Mouse (Mus musculus): ENCODE measurements at regions not wholly inside any gene's neighbourhood (a gene's known extent, or its start where the extent isn't known, plus 50 kb on each side); places are given as distances from the start of the nearest gene placed in this dataset.

DNA sequence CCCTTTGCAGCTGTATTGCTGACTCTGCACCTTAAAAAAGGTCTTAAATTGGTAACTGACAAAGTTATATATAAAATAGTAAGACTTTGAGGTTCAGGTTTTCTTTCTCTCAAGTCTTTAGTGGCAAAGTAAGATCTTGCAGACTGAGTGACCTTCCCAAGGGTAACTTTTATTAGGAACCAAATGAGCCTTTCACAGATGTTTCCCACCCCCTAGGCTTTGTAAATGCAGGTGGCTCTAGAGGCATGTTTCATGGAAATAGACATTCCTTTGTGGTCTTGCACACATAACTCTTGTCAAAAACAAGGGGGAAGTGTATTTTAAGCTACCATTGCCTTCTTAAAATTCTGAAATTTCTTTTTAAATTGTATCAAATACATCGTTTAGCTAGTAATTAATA is 1125.0 kb downstream of the D3Ertd751e start:
- Histone ChIP-seq H3K36me3 (no peaks in the 10 kb centered on the region), H3K9me3 (no peaks in the 10 kb centered on the region), H3K9ac (no peak overlapping the region), H3K27ac (replicated peaks) (no peak overlapping the region), H3K4me2 (no peak overlapping the region), H3K4me1 (replicated peaks) (no peaks in the 10 kb centered on the region), H3K27me3 (no peaks in the 10 kb centered on the region), H3K4me3 (no peak overlapping the region)
- WGBS = 72% methylated on average over 1 of the region's 1 CpGs
- no peak for ATAC-seq (ENCODE audit: low read depth)

DNA sequence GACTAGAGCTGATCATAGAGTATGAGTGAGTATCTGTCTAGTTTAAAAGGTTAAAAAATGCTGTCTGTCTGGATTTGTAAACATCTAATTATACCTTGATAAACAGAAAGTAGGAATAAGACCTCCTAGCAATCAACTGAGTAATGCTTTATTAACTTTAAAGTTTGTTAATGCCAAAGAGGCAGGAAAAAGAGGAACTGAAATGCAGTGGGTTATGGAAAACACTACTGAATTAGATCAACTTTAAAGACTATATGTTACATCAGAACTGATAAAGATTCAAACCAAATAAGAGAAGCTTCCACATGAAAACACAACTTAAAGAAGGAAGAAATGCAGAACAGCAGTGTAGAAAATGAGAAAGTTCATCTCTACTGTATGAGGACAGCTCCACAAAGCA is 1136.6 kb downstream of the D3Ertd751e start:
- Histone ChIP-seq H3K9ac (no peak overlapping the region), H3K4me3 (no peak overlapping the region), H3K4me2 (no peak overlapping the region), H3K27ac (replicated peaks) (no peak overlapping the region), H3K36me3 (no peaks in the 10 kb centered on the region), H3K4me1 (replicated peaks) (no peaks in the 10 kb centered on the region), H3K9me3 (no peaks in the 10 kb centered on the region), H3K27me3 (no peaks in the 10 kb centered on the region)
- ATAC-seq (ENCODE audit: low read depth) = no peak

DNA sequence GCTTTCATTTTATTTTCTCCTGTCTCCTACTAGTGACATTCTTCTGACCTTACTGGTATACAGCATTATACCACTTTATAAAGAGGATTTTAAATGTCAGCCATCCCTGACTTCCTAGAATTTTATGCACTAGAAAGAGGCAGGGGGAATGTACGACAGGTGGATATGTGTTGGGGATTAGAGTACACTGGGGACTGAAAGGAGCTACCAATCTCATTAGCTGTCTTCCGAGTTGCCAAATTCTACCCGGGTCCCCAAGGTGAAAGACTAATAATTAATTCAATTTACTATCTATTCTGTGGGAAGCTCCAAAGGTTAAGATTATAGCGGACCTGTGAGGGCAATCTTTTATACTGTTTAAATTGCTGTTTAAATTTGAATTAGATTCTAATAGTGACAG is 1142.1 kb downstream of the D3Ertd751e start:
- 62% methylated on average over 4 of the region's 4 CpGs for WGBS
- no peak overlapping the region for H3K9ac ChIP-seq
- no peak overlapping the region for H3K27ac ChIP-seq (replicated peaks)
- no peaks in the 10 kb centered on the region for H3K27me3 ChIP-seq
- no peak for ATAC-seq (ENCODE audit: low read depth)
- H3K4me1 ChIP-seq (replicated peaks) = no peaks in the 10 kb centered on the region
- H3K36me3 ChIP-seq = no peaks in the 10 kb centered on the region
- H3K9me3 ChIP-seq = no peaks in the 10 kb centered on the region
- no peak overlapping the region for H3K4me2 ChIP-seq
- no peak overlapping the region for H3K4me3 ChIP-seq

DNA sequence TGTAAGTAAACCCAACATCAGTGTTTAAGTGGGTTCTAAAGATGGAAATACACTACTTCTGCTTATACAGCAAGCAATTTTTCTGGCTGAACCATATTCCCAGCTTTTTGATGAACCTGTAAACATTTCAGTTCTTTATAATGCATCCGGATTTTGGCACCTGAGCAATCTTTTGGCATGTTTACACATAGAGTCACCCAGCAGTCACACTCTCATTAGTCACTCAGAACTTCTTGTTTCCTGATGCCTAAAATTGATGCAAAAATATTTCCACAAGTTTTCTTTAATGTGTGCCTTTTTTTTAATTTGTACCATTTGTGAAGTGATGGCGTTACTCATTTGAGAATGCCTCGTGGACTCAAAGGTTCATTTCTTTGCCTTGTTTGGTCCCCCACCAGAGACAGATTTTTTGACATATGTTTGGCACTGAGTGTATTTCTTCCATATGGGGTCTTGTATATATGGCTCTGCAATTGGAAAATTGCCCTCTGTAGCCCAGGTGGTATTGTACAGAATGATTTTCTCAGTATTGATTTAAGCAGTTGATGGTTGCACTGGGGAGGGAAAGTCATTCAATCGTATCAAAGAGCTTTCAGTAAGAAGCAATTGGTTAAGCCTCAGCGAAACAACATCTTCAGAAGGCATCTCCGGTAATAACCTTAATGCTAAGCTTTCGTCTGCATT is 1149.7 kb downstream of the D3Ertd751e start:
- 61% methylated on average over 7 of the region's 7 CpGs for WGBS
- H3K36me3 ChIP-seq = no peaks in the 10 kb centered on the region
- H3K9ac ChIP-seq = no peak overlapping the region
- ATAC-seq (ENCODE audit: low read depth) = peak; percentile 83
- no peak overlapping the region for H3K4me3 ChIP-seq
- no peaks in the 10 kb centered on the region for H3K27me3 ChIP-seq
- H3K4me1 ChIP-seq (replicated peaks) = no peaks in the 10 kb centered on the region
- no peak overlapping the region for H3K27ac ChIP-seq (replicated peaks)
- no peak overlapping the region for H3K4me2 ChIP-seq
- no peaks in the 10 kb centered on the region for H3K9me3 ChIP-seq

DNA sequence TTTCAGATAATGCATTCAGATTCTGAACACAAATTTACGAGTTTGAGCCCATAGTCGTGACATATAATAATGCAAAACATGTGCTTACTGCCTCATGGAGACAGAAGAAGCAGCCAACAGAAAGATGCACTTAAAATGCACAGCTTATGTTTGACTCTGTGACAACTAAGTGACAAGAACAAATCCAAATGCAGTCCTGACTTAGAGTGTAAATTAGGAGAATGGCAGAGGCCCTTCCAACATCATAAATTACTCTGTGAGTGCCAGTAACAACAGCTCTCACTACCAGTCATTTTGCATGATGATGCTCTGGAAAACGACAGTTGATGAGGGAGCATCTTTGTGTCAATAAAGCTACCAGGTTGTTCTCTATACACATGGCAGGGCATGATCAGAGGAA is 1153.4 kb downstream of the D3Ertd751e start:
- no peaks in the 10 kb centered on the region for H3K36me3 ChIP-seq
- H3K4me2 ChIP-seq = no peak overlapping the region
- no peak for ATAC-seq (ENCODE audit: low read depth)
- WGBS = 55% methylated on average over 3 of the region's 3 CpGs
- H3K27ac ChIP-seq (replicated peaks) = no peak overlapping the region
- H3K4me3 ChIP-seq = no peak overlapping the region
- H3K27me3 ChIP-seq = no peaks in the 10 kb centered on the region
- no peaks in the 10 kb centered on the region for H3K4me1 ChIP-seq (replicated peaks)
- H3K9me3 ChIP-seq = no peaks in the 10 kb centered on the region
- no peak overlapping the region for H3K9ac ChIP-seq

DNA sequence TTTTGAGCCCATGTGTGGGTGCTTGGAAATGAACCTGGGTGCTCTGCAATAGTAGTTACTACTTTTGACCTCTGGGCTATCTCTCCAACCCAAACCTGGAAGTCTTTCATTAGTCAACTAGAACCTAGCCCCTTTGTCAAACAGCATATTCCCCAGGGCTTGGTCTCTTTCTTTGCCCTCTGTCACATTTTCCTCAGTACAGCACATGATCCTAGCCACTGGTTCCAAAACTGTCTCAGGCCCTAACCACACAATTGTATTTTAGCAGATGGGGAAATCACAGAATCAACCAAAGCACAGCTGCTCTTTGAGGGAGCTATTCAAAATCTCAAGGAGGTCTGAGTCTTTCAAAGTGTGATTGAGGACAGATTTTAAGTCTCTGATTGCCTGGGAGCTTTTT is 1155.5 kb downstream of the D3Ertd751e start:
- no peak for ATAC-seq (ENCODE audit: low read depth)

DNA sequence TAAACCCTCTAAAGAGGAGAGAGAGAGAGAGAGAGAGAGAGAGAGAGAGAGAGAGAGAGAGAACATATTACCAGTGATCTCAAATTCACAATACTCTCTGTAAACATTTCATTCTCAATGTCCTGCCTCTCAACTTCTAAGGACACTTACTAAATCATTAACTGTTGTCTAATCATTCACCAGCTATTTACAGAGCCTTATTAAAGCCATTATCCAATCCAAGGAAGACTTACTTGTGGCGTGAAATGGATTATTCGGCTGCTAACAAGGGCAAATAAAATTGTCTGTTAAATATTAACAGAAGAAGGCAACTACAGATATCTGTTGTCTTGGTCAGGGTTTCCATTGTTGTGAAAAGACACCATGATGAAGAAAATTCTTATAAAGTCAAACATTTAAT is 1156.5 kb downstream of the D3Ertd751e start:
- 67% methylated on average over 2 of the region's 2 CpGs for WGBS

More for the DNA sequence above, 1155.5 kb downstream of the D3Ertd751e start:
- Histone ChIP-seq H3K4me3 (no peak overlapping the region), H3K27ac (replicated peaks) (no peak overlapping the region), H3K9me3 (no peaks in the 10 kb centered on the region), H3K4me2 (no peak overlapping the region), H3K9ac (no peak overlapping the region), H3K4me1 (replicated peaks) (no peaks in the 10 kb centered on the region), H3K27me3 (no peaks in the 10 kb centered on the region), H3K36me3 (no peaks in the 10 kb centered on the region)

DNA sequence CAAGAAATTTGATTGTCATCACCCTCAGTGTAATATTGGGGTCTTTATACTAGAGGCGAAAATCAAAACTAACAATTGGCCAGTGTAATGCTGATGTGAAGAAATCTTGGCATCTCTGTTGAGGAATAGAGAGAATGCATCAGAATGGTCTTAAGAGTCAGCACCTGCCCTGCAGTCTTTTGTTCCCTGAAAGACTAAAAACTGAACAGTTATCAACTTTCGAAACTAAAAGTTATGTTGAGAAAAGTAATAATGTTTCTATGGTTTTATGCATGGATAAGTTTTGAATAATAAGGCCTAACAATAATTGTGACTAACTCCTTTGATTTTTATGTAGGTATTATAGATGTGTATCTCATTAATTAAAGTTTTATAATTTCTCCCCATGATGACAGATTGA is 1158.6 kb downstream of the D3Ertd751e start:
- H3K36me3 ChIP-seq = no peaks in the 10 kb centered on the region
- no peak overlapping the region for H3K27ac ChIP-seq (replicated peaks)
- no peaks in the 10 kb centered on the region for H3K4me1 ChIP-seq (replicated peaks)
- no peak overlapping the region for H3K9ac ChIP-seq
- no peak overlapping the region for H3K4me3 ChIP-seq
- H3K9me3 ChIP-seq = no peaks in the 10 kb centered on the region
- ATAC-seq (ENCODE audit: low read depth) = no peak
- no peak overlapping the region for H3K4me2 ChIP-seq
- 90% methylated on average over 2 of the region's 2 CpGs for WGBS
- no peaks in the 10 kb centered on the region for H3K27me3 ChIP-seq

More for the DNA sequence above, 1156.5 kb downstream of the D3Ertd751e start:
- no peak overlapping the region for H3K4me3 ChIP-seq
- H3K36me3 ChIP-seq = no peaks in the 10 kb centered on the region
- ATAC-seq (ENCODE audit: low read depth) = no peak
- no peaks in the 10 kb centered on the region for H3K9me3 ChIP-seq
- no peaks in the 10 kb centered on the region for H3K27me3 ChIP-seq
- H3K4me2 ChIP-seq = no peak overlapping the region
- no peaks in the 10 kb centered on the region for H3K4me1 ChIP-seq (replicated peaks)
- H3K27ac ChIP-seq (replicated peaks) = no peak overlapping the region
- no peak overlapping the region for H3K9ac ChIP-seq

DNA sequence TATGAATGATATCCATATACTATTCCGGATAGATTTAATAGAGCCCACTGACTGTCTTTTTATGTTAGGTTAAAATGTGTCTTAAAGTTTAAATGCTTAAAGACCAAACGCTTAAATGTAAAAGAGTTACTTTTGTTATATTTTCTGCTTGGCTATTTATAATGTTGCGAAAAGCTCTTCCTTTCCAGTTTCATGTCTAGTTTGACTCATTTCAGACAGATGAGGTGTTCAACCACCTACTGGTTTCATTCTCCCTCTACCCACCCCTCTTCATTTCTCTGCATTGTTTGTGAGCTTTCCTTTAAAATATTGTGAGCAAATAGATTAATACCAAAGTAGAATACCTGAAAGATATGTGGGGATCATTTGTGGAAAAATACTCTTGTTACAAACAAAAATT is 1163.8 kb downstream of the D3Ertd751e start:
- 95% methylated on average over 3 of the region's 3 CpGs for WGBS
- H3K27ac ChIP-seq (replicated peaks) = no peak overlapping the region
- no peak for ATAC-seq (ENCODE audit: low read depth)
- H3K27me3 ChIP-seq = no peaks in the 10 kb centered on the region
- 0 out of 2 replicates have a peak, but pooled peaks cover 7% of the 10 kb centered on the region for H3K4me1 ChIP-seq (replicated peaks)
- no peak overlapping the region for H3K4me2 ChIP-seq
- no peak overlapping the region for H3K4me3 ChIP-seq
- H3K9ac ChIP-seq = no peak overlapping the region
- no peaks in the 10 kb centered on the region for H3K36me3 ChIP-seq
- H3K9me3 ChIP-seq = no peaks in the 10 kb centered on the region

DNA sequence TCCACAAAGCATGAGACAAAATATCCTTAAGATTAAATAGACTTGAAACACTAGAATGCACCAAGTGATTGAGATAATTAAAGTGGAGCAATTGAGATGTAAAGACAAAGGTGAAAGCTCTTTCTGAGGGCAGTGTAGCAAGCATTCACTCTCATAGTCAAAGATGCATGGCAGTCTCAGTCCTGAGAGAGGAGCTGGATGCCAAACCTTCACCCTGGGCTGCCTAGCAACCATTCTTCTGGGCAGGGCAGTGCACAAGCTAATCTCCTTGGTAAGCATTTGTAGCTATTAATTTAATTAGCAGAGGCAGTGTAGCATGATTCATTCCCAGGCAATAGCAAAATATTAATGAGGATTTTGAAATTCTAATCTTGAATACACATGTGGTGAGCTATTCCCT is 1166.0 kb downstream of the D3Ertd751e start:
- Histone ChIP-seq H3K4me2 (no peak overlapping the region), H3K9ac (no peak overlapping the region), H3K36me3 (no peaks in the 10 kb centered on the region), H3K27me3 (no peaks in the 10 kb centered on the region), H3K4me3 (no peak overlapping the region), H3K9me3 (no peaks in the 10 kb centered on the region), H3K4me1 (replicated peaks) (0 out of 2 replicates have a peak, but pooled peaks cover 7% of the 10 kb centered on the region), H3K27ac (replicated peaks) (no peak overlapping the region)
- ATAC-seq (ENCODE audit: low read depth) = peak; percentile 92

DNA sequence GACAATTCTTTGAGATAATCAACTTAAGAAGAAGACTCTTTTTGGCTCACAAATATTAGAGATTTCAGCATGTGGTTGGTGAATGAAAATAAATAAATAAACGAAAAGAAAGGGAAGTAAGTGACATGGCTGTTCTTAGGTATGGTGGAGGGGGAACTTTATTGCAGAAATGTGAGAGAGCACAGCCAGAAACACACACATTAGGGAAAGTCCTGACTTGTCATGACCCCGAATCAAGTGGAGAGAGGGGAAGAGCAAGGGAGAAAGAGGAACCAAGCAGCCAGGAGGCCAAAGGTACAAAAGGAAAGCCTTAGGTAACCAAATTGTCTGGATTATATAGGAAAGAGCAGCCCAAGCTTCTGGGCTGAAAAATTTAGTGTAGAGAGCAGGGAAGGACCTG is 1172.7 kb downstream of the D3Ertd751e start:
- Histone ChIP-seq H3K4me3 (no peak overlapping the region), H3K4me2 (no peak overlapping the region), H3K36me3 (no peaks in the 10 kb centered on the region), H3K27me3 (no peaks in the 10 kb centered on the region), H3K9me3 (no peaks in the 10 kb centered on the region), H3K9ac (no peak overlapping the region), H3K27ac (replicated peaks) (no peak overlapping the region), H3K4me1 (replicated peaks) (no peaks in the 10 kb centered on the region)
- whole genome bisulfite sequencing = 75% methylated on average over 2 of the region's 2 CpGs
- ATAC-seq (ENCODE audit: low read depth) = no peak

DNA sequence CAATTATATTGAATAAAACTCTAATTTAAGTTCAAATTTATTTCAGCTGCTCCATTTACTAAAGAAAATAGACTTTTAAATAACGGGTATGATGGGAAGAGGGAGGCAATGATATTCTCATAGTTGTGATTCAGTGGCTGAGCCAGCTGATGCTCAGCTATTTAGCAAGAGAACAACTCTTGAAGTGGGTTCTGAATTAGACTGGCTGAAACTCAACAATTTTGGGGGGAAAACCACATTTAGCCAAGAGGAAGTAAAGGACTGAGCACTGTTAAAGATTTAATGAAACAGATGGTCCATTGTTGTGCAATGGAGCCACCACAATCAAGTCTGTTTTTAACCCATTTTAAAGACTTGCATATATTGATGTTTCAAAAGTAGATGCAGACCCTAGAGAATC is 1193.0 kb downstream of the D3Ertd751e start:
- Histone ChIP-seq H3K4me2 (no peak overlapping the region), H3K27me3 (no peaks in the 10 kb centered on the region), H3K4me3 (no peak overlapping the region), H3K9ac (no peak overlapping the region), H3K27ac (replicated peaks) (no peak overlapping the region), H3K4me1 (replicated peaks) (no peaks in the 10 kb centered on the region), H3K9me3 (no peaks in the 10 kb centered on the region), H3K36me3 (no peaks in the 10 kb centered on the region)
- ATAC-seq (ENCODE audit: low read depth) = no peak
- 90% methylated on average over 1 of the region's 1 CpGs for WGBS

DNA sequence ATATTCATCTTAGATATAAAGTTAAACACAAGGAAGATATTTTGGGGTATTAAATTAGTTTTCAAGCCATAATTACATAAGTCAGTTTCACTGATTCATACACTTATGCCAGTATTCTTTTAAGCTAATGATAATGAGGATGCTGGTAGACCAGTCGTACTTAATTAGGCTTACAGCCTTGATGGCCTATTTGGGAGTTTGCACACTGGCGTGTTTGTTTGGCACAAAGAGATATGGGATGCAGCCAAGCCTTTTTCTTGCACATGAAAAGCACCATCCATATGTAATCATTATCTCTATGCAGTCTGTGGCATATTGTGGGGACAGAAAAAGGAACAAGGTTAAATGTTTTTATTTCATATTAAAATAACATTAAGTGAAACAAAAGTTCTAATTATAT is 1234.7 kb downstream of the D3Ertd751e start:
- Histone ChIP-seq H3K4me2 (no peak overlapping the region), H3K27me3 (no peaks in the 10 kb centered on the region), H3K9me3 (no peaks in the 10 kb centered on the region), H3K4me3 (no peak overlapping the region), H3K36me3 (no peaks in the 10 kb centered on the region), H3K27ac (replicated peaks) (no peak overlapping the region), H3K9ac (no peak overlapping the region), H3K4me1 (replicated peaks) (no peaks in the 10 kb centered on the region)
- ATAC-seq (ENCODE audit: low read depth) = no peak
- WGBS = 57% methylated on average over 2 of the region's 2 CpGs
